Mouse (Mus musculus) brain, embryonic 14.5 days (tissue): ENCODE measurements around the gene Zfp329.
A peak's percentile ranks its signal among the peaks of the same experiment; 100 is the strongest.

ENCODE experiments used
- CTCF ChIP-seq: fragments of 200-500 bp; IDR thresholded peaks from 2 replicates; pipeline ENCODE4 v1.5.1; 2012; ENCODE audit warnings: inconsistent platforms, mild to moderate bottlenecking, moderate library complexity, borderline replicate concordance; ENCODE audit not compliant: insufficient read depth, insufficient read length; ENCODE audit errors: extremely low read depth
- POLR2A ChIP-seq: fragments of 200-500 bp; IDR thresholded peaks from 2 replicates; pipeline ENCODE4 v1.6.1; 2012; ENCODE audit warnings: mild to moderate bottlenecking, inconsistent platforms, borderline replicate concordance; ENCODE audit not compliant: poor library complexity, insufficient read depth, insufficient read length, severe bottlenecking; ENCODE audit errors: extremely low read depth

GRCm38 (mm10) chr7:12818521-12819295 is at the start of gene Zfp329:
- no peak for TF ChIP-seq CTCF
- TF ChIP-seq POLR2A, result peak; percentile 86; the same call in 1 of the 2 replicates
